Mouse (Mus musculus): ENCODE data around the gene Cep85l.

Cep85l gene

DNA sequence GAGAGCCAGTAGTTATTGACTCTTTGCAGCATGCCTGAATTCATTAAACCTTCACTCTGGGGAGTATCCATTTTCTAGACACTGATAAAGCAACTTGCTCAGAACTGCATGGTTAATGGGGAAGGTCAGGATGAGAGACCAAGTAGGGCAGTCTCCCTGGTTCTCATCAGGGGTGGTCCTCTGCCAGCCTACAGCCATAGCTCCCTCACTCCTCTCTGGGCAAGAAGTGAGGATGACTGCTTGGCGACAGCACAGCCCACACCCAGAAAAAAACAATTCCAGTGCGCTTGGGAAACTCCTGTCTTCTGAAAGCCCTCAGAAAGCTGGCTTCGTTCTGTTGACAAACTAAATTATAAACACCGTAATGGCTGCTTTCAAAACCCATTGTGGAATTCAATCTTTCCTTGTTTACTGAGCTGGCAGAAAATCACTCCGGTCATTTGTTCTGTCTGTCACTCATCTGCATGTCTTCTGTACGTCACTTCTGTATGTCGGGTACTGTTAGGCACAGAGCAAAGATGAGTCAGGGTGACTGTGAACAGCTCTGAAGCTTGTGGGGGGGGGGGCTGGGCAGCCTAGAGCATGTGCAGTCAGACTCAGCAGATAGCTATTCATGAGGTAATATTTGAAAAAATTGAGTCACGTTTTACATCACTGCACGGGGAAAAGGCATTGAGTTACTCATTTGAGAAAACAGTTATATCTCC is 15.3 kb upstream of the Cep85l start:
- no peak for DNase-seq (ENCODE audit: low spot score)

GRCm38 (mm10) chr10:53388227-53388920 is 8.6 kb upstream of the Cep85l start:
- DNase-seq (ENCODE audit: low spot score) = no peak

DNA sequence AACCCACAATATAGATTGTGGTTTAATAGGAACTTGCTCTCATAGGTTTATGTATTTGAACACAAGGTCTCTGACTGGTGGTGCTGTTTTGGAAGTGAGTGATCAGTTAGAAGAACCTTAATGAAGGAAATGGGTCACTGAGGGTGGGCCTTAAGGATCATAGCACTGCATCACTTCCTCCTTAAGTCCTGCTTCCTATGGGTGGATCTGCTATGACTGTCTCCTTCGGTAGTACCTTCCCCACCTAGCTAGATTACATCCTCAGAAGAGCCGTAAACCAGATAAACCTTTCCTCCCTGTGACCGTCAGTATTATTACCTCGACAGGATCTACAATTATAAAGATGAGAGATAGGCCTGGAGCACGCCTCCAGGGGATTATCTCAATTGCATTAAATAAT is 5.7 kb upstream of the Cep85l start:
- no peak for DNase-seq (ENCODE audit: low spot score)

DNA sequence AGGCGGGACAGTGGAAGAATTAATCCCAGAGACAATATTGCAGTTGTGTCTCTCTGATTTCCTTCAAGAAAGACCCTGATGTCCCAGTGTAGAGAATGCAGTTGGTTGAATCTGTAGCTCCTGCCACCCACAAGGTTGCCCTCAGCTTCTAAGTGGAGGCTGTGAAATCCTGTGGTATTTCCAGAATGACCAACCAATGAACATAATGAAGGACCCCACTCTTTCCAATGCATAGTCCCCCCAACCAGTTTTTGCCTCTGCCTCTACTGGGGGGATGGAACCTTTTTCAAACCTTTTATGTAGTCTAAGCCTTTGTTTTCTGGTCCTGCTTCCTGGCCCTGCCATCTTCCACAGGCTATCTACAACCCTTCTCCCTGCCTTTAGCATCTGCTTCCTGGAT is 5.1 kb upstream of the Cep85l start:
- DNase-seq (ENCODE audit: low spot score) = no peak

- DNase-seq (ENCODE audit: low spot score) = no peak
These were observed 3.1 kb upstream of the Cep85l start for GRCm38 (mm10) chr10:53382696-53383365.

GRCm38 (mm10) chr10:53378981-53379708 is 602 bp downstream of the Cep85l start:
- DNase-seq (ENCODE audit: low spot score) = no peak

GRCm38 (mm10) chr10:53378296-53378695 is 1.5 kb downstream of the Cep85l start:
- DNase-seq (ENCODE audit: low spot score) = no peak

DNA sequence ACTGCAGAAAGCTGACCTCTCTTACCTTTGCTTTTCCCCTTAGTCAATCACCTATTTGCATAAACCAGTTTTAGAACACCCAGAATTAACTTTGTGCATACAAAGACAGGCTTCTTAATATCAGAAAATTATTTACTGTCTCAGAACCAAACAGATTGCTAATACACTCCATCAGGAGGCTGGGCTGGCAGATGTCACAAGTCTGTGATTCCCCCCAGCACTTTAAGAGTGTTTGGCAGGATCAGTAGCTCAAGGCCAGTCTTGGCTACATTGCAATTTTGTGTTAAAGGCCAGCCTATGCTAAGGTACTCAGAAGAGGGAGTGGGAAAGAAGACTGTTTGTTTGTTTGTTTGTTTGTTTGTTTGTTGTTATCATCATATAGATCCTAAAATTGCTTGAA is 2.7 kb downstream of the Cep85l start:
- DNase-seq (ENCODE audit: low spot score) = no peak

GRCm38 (mm10) chr10:53373885-53374578 is 5.7 kb downstream of the Cep85l start:
- no peak for DNase-seq (ENCODE audit: low spot score)

- DNase-seq (ENCODE audit: low spot score) = no peak
These were observed 12.5 kb downstream of the Cep85l start for GRCm38 (mm10) chr10:53367265-53367664.

DNA sequence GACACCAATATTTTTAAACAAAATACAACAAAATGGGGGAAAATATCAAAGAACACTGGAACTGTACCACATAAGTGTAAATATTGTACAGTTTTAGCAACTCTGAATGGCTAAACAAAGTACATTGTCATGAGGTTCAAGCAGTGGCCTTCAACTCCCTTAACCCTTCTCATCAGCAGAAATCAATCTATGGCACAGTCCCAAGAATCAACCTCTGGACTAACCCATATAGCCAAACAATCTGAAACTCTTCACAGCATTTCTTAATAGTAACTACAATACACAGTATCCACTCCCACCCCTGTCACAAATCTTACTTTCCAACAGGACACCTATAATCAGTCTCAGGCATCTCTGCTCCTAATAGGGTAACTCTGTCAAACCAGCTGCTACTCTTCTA is 15.4 kb downstream of the Cep85l start:
- no peak for DNase-seq (ENCODE audit: low spot score)

GRCm38 (mm10) chr10:53359016-53359415 is 20.7 kb downstream of the Cep85l start:
- DNase-seq (ENCODE audit: low spot score) = no peak

DNA sequence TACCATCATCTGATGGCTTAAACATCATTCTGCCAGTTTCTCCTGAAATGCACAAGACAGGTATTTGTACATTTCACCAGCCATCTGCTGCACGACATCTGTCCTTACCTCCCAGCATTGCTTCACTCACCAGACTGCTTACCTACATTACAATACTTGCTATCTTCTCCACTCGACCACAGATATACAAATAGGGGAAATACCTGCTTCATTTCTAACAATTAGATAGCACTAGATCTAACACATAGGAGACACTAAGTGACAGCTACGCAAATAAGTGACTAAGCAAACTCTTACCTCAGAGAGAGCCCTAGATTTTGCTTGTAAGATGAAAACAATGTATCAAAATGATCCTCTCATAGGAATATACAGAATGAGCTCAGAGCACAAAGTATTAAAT is 26.1 kb downstream of the Cep85l start:
- no peak for DNase-seq (ENCODE audit: low spot score)

- DNase-seq (ENCODE audit: low spot score) = no peak
These were observed 30.5 kb downstream of the Cep85l start for GRCm38 (mm10) chr10:53349254-53349653.

DNA sequence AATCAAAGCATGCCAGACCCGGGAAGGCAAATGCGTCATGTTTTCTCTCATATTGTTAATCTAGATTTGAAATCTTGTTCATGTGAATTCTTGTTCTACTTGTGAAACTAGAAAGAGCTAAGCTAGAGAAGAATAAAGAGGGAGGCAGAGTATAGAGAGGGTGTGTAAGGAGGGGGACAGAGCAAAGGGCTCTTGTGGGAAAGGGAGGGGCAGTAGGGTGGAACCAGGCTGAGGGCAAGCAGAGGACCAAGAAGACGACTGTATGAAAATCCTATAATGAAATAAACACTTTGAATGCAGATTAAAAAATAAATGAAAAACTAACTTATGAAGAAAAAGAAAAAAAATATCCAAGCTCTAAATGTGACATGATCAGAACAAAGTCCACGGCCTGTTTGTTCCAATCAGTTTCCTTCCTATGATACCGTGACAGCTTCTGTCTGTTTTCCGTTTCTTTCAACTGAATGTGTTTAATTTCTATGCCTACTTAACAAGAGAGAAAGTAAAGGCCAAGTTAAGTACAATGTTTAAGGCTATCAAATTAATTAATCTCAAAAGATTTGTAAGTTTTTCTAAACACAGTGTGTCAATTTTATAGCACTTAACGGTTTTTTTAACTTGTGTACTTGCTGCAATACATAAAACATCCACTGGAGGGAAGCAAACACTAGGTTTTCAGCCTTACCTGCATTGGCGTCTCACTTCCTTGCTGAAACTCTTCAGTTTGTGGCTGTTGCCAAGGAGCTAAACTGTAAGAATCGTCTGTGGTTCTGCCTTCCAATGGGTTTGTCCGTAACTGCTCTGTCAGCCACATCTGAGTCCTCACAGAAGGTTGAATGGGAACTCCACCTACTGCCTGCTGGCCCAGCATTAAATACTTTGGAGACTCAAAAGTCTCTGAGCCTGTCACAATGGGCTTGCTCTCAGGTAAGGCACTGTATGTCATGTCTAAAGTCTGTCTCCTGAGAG is 31.7 kb downstream of the Cep85l start:
- DNase-seq (ENCODE audit: low spot score) = peak; percentile 5

GRCm38 (mm10) chr10:53346916-53347315 is 32.8 kb downstream of the Cep85l start:
- no peak for DNase-seq (ENCODE audit: low spot score)

DNA sequence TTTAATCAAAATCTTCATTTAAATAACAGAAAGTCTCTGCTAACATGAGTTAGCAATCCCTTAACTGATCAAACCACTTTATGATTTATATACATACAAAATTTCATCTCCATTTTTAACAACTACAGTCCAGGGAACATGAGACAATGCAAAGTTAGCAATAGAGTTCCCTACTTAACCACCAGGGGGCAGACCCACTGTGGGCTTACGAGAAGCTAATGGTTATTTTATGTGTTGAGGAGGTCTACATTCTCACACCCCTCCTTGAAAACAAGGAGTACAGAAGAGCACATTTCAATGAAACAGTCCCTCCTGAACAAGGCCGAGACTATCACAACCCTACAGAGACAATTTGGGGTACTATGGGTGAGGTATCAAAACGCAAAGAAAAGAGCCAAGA is 33.2 kb downstream of the Cep85l start:
- DNase-seq (ENCODE audit: low spot score) = no peak

- DNase-seq (ENCODE audit: low spot score) = no peak
These were observed 34.2 kb downstream of the Cep85l start for GRCm38 (mm10) chr10:53345508-53345907.

GRCm38 (mm10) chr10:53343865-53344264 is 35.9 kb downstream of the Cep85l start:
- no peak for DNase-seq (ENCODE audit: low spot score)

DNA sequence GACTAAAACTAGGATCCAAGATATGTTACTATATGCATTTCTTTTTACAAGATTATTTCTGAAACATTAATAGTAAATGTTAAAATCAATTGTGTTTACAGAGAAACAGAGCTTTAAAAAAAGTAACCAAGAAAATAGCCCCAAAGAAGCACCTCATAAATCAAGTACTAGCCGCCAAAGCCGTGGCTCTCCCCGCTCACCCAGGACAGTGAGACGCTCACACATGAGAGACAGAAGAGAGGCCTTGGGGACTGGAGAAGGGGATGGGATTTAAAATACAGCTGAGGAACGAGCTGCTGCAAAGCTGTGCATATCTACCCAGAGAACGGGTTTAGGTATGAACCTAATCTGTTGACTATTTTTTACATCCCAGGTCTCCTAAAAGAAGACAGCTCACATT is 36.4 kb downstream of the Cep85l start:
- no peak for DNase-seq (ENCODE audit: low spot score)

Measured in ovary, postnatal 36 days (tissue).